In the genomic region with DNA sequence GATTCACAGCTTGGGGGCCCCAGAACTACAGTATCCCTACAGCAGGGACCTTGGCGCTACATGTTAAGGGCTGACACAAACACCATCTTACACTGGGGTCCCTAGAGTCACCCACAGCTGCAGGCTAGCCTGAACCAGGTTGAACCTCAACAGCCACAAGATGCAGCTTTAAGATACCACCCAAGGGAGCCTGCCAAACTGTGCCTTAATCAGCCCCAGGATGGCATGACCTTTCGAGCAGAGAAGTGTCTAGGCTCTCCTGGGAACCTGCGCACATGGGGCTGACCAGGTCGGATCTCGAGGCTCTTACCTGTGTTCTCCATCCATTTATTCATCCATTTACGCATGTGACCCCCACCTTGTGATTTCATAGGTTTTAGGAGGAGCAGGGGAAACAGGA, we compare ENCODE assay signal across 24 mouse cellular contexts. TPM values are rescaled to one million over a fixed set of nuclear protein-coding genes. Genes with fewer than 3 reads are reported as not detected.
DNase-seq lines count a peak whose midpoint lies in the region; TF ChIP-seq lines count a peak whose summit lies in the region.
"Had no signal": no experiment of that assay in that cellular context is flagged by ENCODE, and none has a peak within 500 bp of the region (broad histone marks: within the 10 kb centered on the region; RNA-seq: fewer than 3 reads in every experiment).

No protein-coding gene starts in this region.

- no peaks in the 10 kb centered on the region for H3K36me3 ChIP-seq in heart, embryonic 10.5 days
- H3K36me3 ChIP-seq: embryonic facial prominence, embryonic 15.5 days; forebrain, embryonic 12.5 days had no signal

- DNase-seq in cerebellum, adult 2 months, result no peak
- DNase-seq in cerebellum, postnatal 14 days, result no peak
- no peak for DNase-seq in heart, embryonic 10.5 days (ENCODE audit: low spot score)
- no peak for DNase-seq in heart, adult 18-20 months
- DNase-seq in c-Kit-positive CD71-positive TER-119-positive erythroid progenitor cells, embryonic 14.5 days (ENCODE audit: low spot score), result no peak
- DNase-seq: adrenal gland, postnatal 14 days; B cell, adult 2 months; cerebellum, adult 11 months; cerebellum, adult 18-20 months; cerebellum, adult 9-10 months; cerebellum, postnatal 10 days; cerebellum, postnatal 36 days; embryo, embryonic 11 days had no signal

- peaks cover 64% of the 10 kb centered on the region for H3K4me1 ChIP-seq in cerebellum, adult 2 months (ENCODE audit: control insufficient read depth, insufficient read depth, low read length)
- peaks cover 64% of the 10 kb centered on the region for H3K4me1 ChIP-seq in heart, embryonic 10.5 days
- H3K4me1 ChIP-seq: forebrain, embryonic 12.5 days had no signal

- no peaks in the 10 kb centered on the region for H3K27me3 ChIP-seq in cerebellum, adult 2 months (ENCODE audit: control insufficient read depth, insufficient read depth, low read length)
- H3K27me3 ChIP-seq in heart, embryonic 10.5 days (ENCODE audit: insufficient read depth, poor library complexity, severe bottlenecking), result no peaks in the 10 kb centered on the region
- H3K27me3 ChIP-seq: CH12.LX; embryonic facial prominence, embryonic 13.5 days; embryonic facial prominence, embryonic 15.5 days; forebrain, embryonic 12.5 days; Patski had no signal

- WGBS in cerebellum, adult 2 months, result 86% methylated on average over 6 of the region's 6 CpGs
- WGBS in heart, embryonic 10.5 days, result 87% methylated on average over 6 of the region's 6 CpGs

- TF ChIP-seq POLR2A in cerebellum, adult 2 months (IDR thresholded peaks at IDR 0.05; ENCODE audit: borderline replicate concordance, insufficient read depth, low read length), result no peak

- H3K27ac ChIP-seq in cerebellum, adult 2 months (ENCODE audit: insufficient read depth, low read length), result peak overlapping the region; percentile 17; the same call in 1 of the 2 replicates
- 0 out of 2 replicates have a peak overlapping the region, but pooled peaks have one; percentile 5 for H3K27ac ChIP-seq in heart, embryonic 10.5 days
- H3K27ac ChIP-seq: embryonic facial prominence, embryonic 13.5 days; embryonic facial prominence, embryonic 15.5 days; forebrain, embryonic 10.5 days; forebrain, embryonic 12.5 days had no signal

- H3K4me3 ChIP-seq in cerebellum, adult 2 months (replicated peaks; ENCODE audit: insufficient read depth, low read depth, low read length), result no peak overlapping the region
- no peak overlapping the region for H3K4me3 ChIP-seq in heart, embryonic 10.5 days
- H3K4me3 ChIP-seq: embryonic facial prominence, embryonic 13.5 days; embryonic facial prominence, embryonic 15.5 days; erythroblast, embryonic 14.5 days; forebrain, embryonic 10.5 days; forebrain, embryonic 12.5 days had no signal

- TF ChIP-seq CTCF in cerebellum, adult 2 months (IDR thresholded peaks at IDR 0.05; ENCODE audit: borderline replicate concordance, insufficient read depth, low read depth, low read length), result no peak

- H3K9me3 ChIP-seq in heart, embryonic 10.5 days, result no peaks in the 10 kb centered on the region
- H3K9me3 ChIP-seq: embryonic facial prominence, embryonic 13.5 days; embryonic facial prominence, embryonic 15.5 days; forebrain, embryonic 10.5 days; forebrain, embryonic 12.5 days had no signal

RNA-seq across cellular contexts. Expression of a gene that starts 18.5 kb away (rescaled TPM):
- polyA plus RNA-seq in cerebellum, adult 2 months (2012; rRNA removed), result 90.2 and 105 TPM in 2 replicates
- polyA plus RNA-seq in heart, embryonic 10.5 days (2016; fragmentation: Nextera tagmentation; extraction: Ambion mirVana), result 13.0 and 15.8 TPM in 2 replicates
- 1 to 10 TPM; 7.8 to 9.0 TPM for total RNA-seq in heart, adult 18-20 months (2021)

RNA-seq across cellular contexts. Expression of a gene that starts 18.9 kb away (rescaled TPM):
- 62.4 and 68.5 TPM in 2 replicates for polyA plus RNA-seq in cerebellum, adult 2 months (2012; rRNA removed)
- 15.6 and 15.7 TPM in 2 replicates for polyA plus RNA-seq in heart, embryonic 10.5 days (2016; fragmentation: Nextera tagmentation; extraction: Ambion mirVana)
- total RNA-seq in heart, adult 18-20 months (2021), result 1 to 10 TPM; 8.4 to 9.7 TPM

RNA-seq across cellular contexts. Expression of a gene that starts 29.3 kb away (rescaled TPM):
- 524 and 552 TPM in 2 replicates for polyA plus RNA-seq in cerebellum, adult 2 months (2012; rRNA removed)
- 1.2 and 3.6 TPM in 2 replicates for polyA plus RNA-seq in heart, embryonic 10.5 days (2016; fragmentation: Nextera tagmentation; extraction: Ambion mirVana)
- total RNA-seq in heart, adult 18-20 months (2021), result not detected
- total RNA-seq: CH12.LX; common myeloid progenitor, adult 5-6 weeks; G1E had no signal
- polyA plus RNA-seq: CD4-positive, CD25-positive, alpha-beta regulatory T cell, adult 4 months; erythroblast, embryonic 14.5 days had no signal

RNA-seq across cellular contexts. Expression of a gene that starts 35.1 kb away (rescaled TPM):
- polyA plus RNA-seq in cerebellum, adult 2 months (2012; rRNA removed), result 3.8 and 4.0 TPM in 2 replicates
- 1.8 and 3.2 TPM in 2 replicates for polyA plus RNA-seq in heart, embryonic 10.5 days (2016; fragmentation: Nextera tagmentation; extraction: Ambion mirVana)
- under 1 TPM; 0.20 to 0.62 TPM for total RNA-seq in heart, adult 18-20 months (2021)
- total RNA-seq: adrenal gland, postnatal 14 days; common myeloid progenitor, adult 5-6 weeks; G1E had no signal
- polyA plus RNA-seq: activated CD4-positive, CD25-positive, alpha-beta regulatory T cell, adult 4 months; CD4-positive, CD25-positive, alpha-beta regulatory T cell, adult 4 months; G1E had no signal

RNA-seq across cellular contexts. Expression of a gene that starts 48.7 kb away (rescaled TPM):
- polyA plus RNA-seq in cerebellum, adult 2 months (2012; rRNA removed), result 184 and 189 TPM in 2 replicates
- polyA plus RNA-seq in heart, embryonic 10.5 days (2016; fragmentation: Nextera tagmentation; extraction: Ambion mirVana), result 127 and 128 TPM in 2 replicates
- total RNA-seq in heart, adult 18-20 months (2021), result 100 to 1,000 TPM; 113 to 128 TPM

Comparison
In these comparisons a context has a peak if more than half of its experiments do, and no peak if none do; other contexts are left out.
1. RNA of a gene that starts 29.3 kb away (polyA plus RNA-seq): 524 to 552 TPM in cerebellum, adult 2 months; 1.2 to 3.6 TPM in heart, embryonic 10.5 days; every median in the first group is over 100 times any median in the second.